ENCODE assay signal across 1 mouse cellular context in the genomic region with DNA sequence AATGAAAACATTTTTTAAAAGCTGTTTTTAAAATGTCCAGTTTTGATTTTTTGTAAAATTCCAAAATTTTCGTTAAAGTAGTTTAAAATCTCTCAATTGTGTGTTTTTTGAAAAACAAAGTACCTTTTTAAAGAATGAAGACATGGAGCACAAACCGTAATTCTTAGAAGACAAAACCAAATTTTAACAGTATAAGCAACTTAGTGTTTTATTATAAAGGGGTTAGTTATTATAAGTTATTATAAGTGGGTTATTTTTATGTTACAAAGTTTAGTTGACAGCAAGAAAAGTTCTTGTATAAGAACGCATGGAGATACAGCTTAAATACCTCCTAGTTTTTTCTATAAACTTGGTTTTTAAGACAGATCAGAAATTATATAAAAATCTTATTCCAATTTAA.
TF ChIP-seq lines count a peak whose summit lies in the region.

No protein-coding gene starts in this region.

TF ChIP-seq in MEL, 35 proteins besides CTCF, POLR2A, EP300 and RAD21:
- TF ChIP-seq MXI1 (IDR thresholded peaks at IDR 0.05; ENCODE audit: low read depth, low read length), result no peak
- TF ChIP-seq ELF1 (IDR thresholded peaks at IDR 0.05; ENCODE audit: low read depth, low read length), result no peak
- TF ChIP-seq CHD1 (IDR thresholded peaks at IDR 0.05; ENCODE audit: low read depth, low read length), result peak; percentile 92; the same call in 1 of the 2 replicates
- no peak for TF ChIP-seq GABPA (IDR thresholded peaks at IDR 0.05; ENCODE audit: low read depth, low read length)
